Mouse (Mus musculus) erythroblast, embryonic 14.5 days (primary cell): Measurements from ENCODE around the gene Lgals3bp.

ENCODE experiments used
- GATA1 ChIP-seq: IDR thresholded peaks from 2 replicates; pipeline ENCODE4 v1.6.1; 2012; ENCODE audit warnings: low read length, inconsistent platforms, mixed read lengths
- TAL1 ChIP-seq: IDR thresholded peaks from 3 replicates; pipeline ENCODE4 v1.6.1; 2012; ENCODE audit warnings: low read length, inconsistent platforms, mixed read lengths

GRCm38 (mm10) chr11:118418442-118418833 is 16.5 kb upstream of the Lgals3bp start:
- TF ChIP-seq TAL1 (no peak), GATA1 (no peak)
